Mouse (Mus musculus): ENCODE results near the gene Uvssa. TPM values are rescaled to one million over a fixed set of nuclear protein-coding genes. Genes with fewer than 3 reads are reported as not detected.

Gene Uvssa
- total RNA-seq, 1 experiment from 2014 or later = 20.5 TPM

GRCm38 (mm10) chr5:33434141-33434780, 55.9 kb downstream of the Uvssa start:
- no peak for ATAC-seq (ENCODE audit: extremely low read depth, insufficient number of reproducible peaks, low FRiP score, poor library complexity, severe bottlenecking)

GRCm38 (mm10) chr5:33435151-33435550, 56.8 kb downstream of the Uvssa start:
- ATAC-seq (ENCODE audit: extremely low read depth, insufficient number of reproducible peaks, low FRiP score, poor library complexity, severe bottlenecking) = no peak

GRCm38 (mm10) chr5:33435941-33436340, 57.6 kb downstream of the Uvssa start:
- no peak for ATAC-seq (ENCODE audit: extremely low read depth, insufficient number of reproducible peaks, low FRiP score, poor library complexity, severe bottlenecking)

GRCm38 (mm10) chr5:33438214-33438613, 59.9 kb downstream of the Uvssa start:
- 0 out of 2 replicates have a peak, but pooled peaks have one; percentile 14 for ATAC-seq (ENCODE audit: extremely low read depth, insufficient number of reproducible peaks, low FRiP score, poor library complexity, severe bottlenecking)

- peak; percentile 45; the same call in 1 of the 2 replicates for ATAC-seq (ENCODE audit: extremely low read depth, insufficient number of reproducible peaks, low FRiP score, poor library complexity, severe bottlenecking)
These were observed 64.8 kb downstream of the Uvssa start for GRCm38 (mm10) chr5:33442927-33443710.

- no peak for ATAC-seq (ENCODE audit: extremely low read depth, insufficient number of reproducible peaks, low FRiP score, poor library complexity, severe bottlenecking)
These were observed 65.4 kb downstream of the Uvssa start for GRCm38 (mm10) chr5:33443794-33444193.

- ATAC-seq (ENCODE audit: extremely low read depth, insufficient number of reproducible peaks, low FRiP score, poor library complexity, severe bottlenecking) = no peak
These were observed 77.4 kb downstream of the Uvssa start for GRCm38 (mm10) chr5:33455737-33456136.

GRCm38 (mm10) chr5:33458132-33458622, 79.8 kb downstream of the Uvssa start:
- ATAC-seq (ENCODE audit: extremely low read depth, insufficient number of reproducible peaks, low FRiP score, poor library complexity, severe bottlenecking) = no peak

GRCm38 (mm10) chr5:33459111-33459510, 80.8 kb downstream of the Uvssa start:
- no peak for ATAC-seq (ENCODE audit: extremely low read depth, insufficient number of reproducible peaks, low FRiP score, poor library complexity, severe bottlenecking)

GRCm38 (mm10) chr5:33464390-33464789, 86.0 kb downstream of the Uvssa start:
- ATAC-seq (ENCODE audit: extremely low read depth, insufficient number of reproducible peaks, low FRiP score, poor library complexity, severe bottlenecking) = no peak

GRCm38 (mm10) chr5:33465464-33465863, 87.1 kb downstream of the Uvssa start:
- no peak for ATAC-seq (ENCODE audit: extremely low read depth, insufficient number of reproducible peaks, low FRiP score, poor library complexity, severe bottlenecking)

Other genes starting within 250 kb of the Uvssa start
- gene Spon2, start 160.1 kb upstream of the Uvssa start, total RNA-seq (2017) = not detected in 2 replicates
- gene Ctbp1, start 103.6 kb upstream of the Uvssa start, total RNA-seq (2017) = 128 and 142 TPM in 2 replicates
- 196 and 213 TPM in 2 replicates for gene Maea, start 43.0 kb upstream of the Uvssa start, total RNA-seq (2017)
- gene Nkx1-1, start 55.4 kb downstream of the Uvssa start, total RNA-seq (2017) = not detected in 2 replicates